Mouse (Mus musculus): Measurements from ENCODE around the gene Sorbs2. TPM values are rescaled to one million over a fixed set of nuclear protein-coding genes. Genes with fewer than 3 reads are reported as not detected.

Sorbs2 gene
- 40.2 and 43.5 TPM in 2 replicates for polyA plus RNA-seq (2021; fragmentation: Nextera tagmentation)
- long read RNA-seq, experiment 1, partial matches to known transcripts = 15 of 23 reads
- long read RNA-seq, experiment 1, other reads (novel, unspliced or antisense) = 8 of 23 reads
- long read RNA-seq, experiment 2, full-length matches to known transcripts = 2 of 109 reads
- long read RNA-seq, experiment 2, partial matches to known transcripts = 36 of 109 reads
- long read RNA-seq, experiment 2, other reads (novel, unspliced or antisense) = 71 of 109 reads

DNA sequence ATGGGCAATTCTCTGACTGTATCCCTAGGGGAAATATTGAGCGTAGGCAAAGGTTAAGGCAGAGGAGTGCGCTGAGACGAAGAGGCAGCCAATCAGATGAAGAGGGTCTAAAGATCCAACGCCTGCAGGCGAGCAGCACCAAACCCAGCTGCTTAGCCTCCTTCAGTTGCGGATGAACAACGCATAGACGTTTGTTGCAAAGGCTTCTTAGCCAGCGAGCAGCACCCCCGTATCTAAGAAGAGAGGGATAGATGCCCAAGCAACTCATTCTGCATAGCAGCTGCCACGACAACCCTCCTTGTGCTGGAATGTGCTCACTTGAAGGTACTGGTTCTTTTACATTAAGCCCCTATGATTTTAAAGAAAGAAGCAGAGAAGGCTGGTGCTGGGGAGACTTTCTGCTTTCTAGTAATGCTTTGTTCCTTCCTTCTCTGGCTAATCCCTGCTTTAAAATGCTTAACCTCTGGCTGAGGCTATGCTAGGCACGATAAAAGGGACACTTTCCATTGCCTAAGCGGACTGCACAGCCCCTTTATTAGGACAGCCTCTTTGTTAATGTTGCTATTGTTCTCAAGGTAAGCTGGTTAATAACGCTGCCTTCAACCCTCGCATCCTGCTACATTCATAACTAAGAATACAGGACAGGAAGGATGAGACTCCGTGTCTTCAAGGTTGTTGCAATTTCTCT is at the start of gene Sorbs2:
Sorbs2 (plus strand) TSS at position 155 of the 688 bp plus-strand sequence.

Other genes starting within 250 kb of the Sorbs2 start
- not detected in 2 replicates for gene F11, start 245.8 kb upstream of the Sorbs2 start, polyA plus RNA-seq (2021; fragmentation: Nextera tagmentation)
- 0.06 and 0.09 TPM in 2 replicates for gene Klkb1, start 212.9 kb upstream of the Sorbs2 start, polyA plus RNA-seq (2021; fragmentation: Nextera tagmentation)
- not detected in 2 replicates for gene Gm45753, start 199.3 kb upstream of the Sorbs2 start, polyA plus RNA-seq (2021; fragmentation: Nextera tagmentation)
- gene Cyp4v3, start 174.6 kb upstream of the Sorbs2 start, polyA plus RNA-seq (2021; fragmentation: Nextera tagmentation) = 4.2 and 4.6 TPM in 2 replicates
- gene Fam149a, start 125.5 kb upstream of the Sorbs2 start, polyA plus RNA-seq (2021; fragmentation: Nextera tagmentation) = 10.0 and 10.1 TPM in 2 replicates
- gene Tlr3, start 96.7 kb upstream of the Sorbs2 start, polyA plus RNA-seq (2021; fragmentation: Nextera tagmentation) = 12.6 and 13.6 TPM in 2 replicates